Mouse (Mus musculus) lung, embryonic 16.5 days (tissue): ENCODE measurements around the gene Mical3. TPM values are rescaled to one million over a fixed set of nuclear protein-coding genes. Genes with fewer than 3 reads are reported as not detected.

ENCODE experiments used
- ATAC-seq: fragments of 200-750 bp; cut with Nextera tagmentation; 2 replicates; pipeline ENCODE4 v1.8.0; 2017; ENCODE audit warnings: low read depth, mild to moderate bottlenecking, moderate library complexity
- H3K27ac ChIP-seq: fragments of 300-500 bp; sonication (generic); 2 replicates; pipeline ENCODE4 v1.5.1; 2014; ENCODE audit warnings: mild to moderate bottlenecking, control low read depth, low read length
- H3K27me3 ChIP-seq: fragments of 300-500 bp; sonication (generic); 2 replicates; pipeline ENCODE4 v1.6.1; 2014; ENCODE audit warnings: low read depth, low read length, mixed read lengths; ENCODE audit not compliant: control insufficient read depth, insufficient read depth
- H3K36me3 ChIP-seq: fragments of 300-500 bp; sonication (generic); 2 replicates; pipeline ENCODE4 v1.6.1; 2014; ENCODE audit warnings: low read length; ENCODE audit not compliant: control insufficient read depth, insufficient read depth
- H3K4me1 ChIP-seq: fragments of 300-500 bp; sonication (generic); replicated peaks from 2 replicates; pipeline ENCODE4 v1.6.1; 2014; ENCODE audit warnings: low read length, mixed read lengths; ENCODE audit not compliant: control insufficient read depth, insufficient read depth
- H3K4me2 ChIP-seq: fragments of 300-500 bp; sonication (generic); 2 replicates; pipeline ENCODE4 v1.6.1; 2014; ENCODE audit warnings: low read depth, low read length, control low read depth
- H3K4me3 ChIP-seq: fragments of 300-500 bp; sonication (generic); 2 replicates; pipeline ENCODE4 v1.5.1; 2014; ENCODE audit warnings: mild to moderate bottlenecking, low read length, control low read depth
- H3K9ac ChIP-seq: fragments of 300-500 bp; sonication (generic); 2 replicates; pipeline ENCODE4 v1.6.1; 2014; ENCODE audit warnings: low read length, control low read depth
- H3K9me3 ChIP-seq: fragments of 300-500 bp; sonication (generic); 2 replicates; pipeline ENCODE4 v1.6.1; 2016; ENCODE audit warnings: low read length; ENCODE audit not compliant: control insufficient read depth
- WGBS: fragments of 180-500 bp; shearing (Covaris S2); extraction: QIAGEN DNeasy Blood & Tissue Kit; methylation state at CpG from one replicate; pipeline ENCODE4 v1.1.7; 2014; 5-methylcytosine and 5-hydroxymethylcytosine counted together
- polyA plus RNA-seq: library from polyadenylated mRNA; unstranded; fragments of >200 nt; fragmentation: Nextera tagmentation; extraction: Ambion mirVana; gene quantifications from 2 replicates; pipeline ENCODE4 v1.2.1, GENCODE M21; 2015

The Mical3 gene
- polyA plus RNA-seq, 1 experiment from 2014 or later: 15.9 TPM

DNA sequence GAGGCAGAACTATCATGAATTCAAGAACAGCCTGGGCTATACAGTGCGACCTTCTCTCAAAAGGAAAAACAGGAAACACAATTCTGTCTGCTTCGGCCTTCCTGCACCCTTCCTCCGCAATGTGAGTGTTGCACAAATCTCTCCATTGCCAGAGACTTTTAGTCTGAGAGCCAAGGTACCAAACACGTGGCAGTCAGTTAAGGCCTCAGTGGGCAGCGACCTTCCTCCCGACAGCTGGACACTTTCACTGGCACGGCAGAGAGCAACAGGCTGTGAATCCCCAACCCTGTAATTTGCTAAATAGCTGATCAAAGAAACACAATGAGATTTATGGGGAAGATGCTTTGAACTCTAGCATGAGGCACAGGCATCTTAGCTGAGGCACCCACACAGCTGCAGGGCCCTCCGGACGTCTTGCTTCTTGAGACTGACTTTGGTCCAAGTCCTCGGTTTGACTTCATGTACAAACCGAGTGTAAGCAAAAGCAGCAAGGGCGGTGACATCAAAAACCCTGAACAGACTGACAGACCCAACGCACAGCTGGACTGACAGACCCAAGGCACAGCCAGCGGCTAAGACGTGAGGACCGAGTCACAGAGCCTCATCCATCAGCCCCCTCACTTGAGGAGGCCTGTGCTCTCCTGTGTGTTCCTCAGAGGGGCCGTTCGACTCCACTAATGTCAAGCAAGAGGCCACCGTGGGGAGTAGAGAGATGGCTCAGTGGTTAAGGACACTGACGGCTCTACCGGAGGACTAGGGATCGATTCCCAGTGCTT is 73.4 kb downstream of the Mical3 start:
- 50% methylated on average over 22 of the region's 22 CpGs for WGBS
- Histone ChIP-seq H3K27ac (peak overlapping the region; percentile 69), H3K36me3 (no peaks in the 10 kb centered on the region)

DNA sequence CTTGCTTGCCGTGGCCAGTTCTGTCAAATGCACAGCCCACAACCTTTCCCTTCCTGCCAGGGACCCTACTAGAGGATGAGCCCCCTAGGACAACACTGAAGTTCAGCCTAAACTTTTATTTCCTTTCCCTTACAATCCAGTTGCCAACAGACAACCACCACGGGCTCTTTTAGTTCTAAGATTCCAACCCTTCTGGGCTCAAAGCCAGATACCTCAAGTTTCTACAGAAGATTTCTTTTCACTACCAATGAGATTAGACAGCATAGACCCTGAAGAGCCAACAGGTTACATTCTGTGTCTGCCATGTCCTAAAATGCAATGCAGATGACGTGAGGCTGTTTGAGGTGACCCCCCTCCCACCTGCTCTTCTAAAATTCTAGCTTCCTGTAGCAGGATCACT is 75.3 kb downstream of the Mical3 start:
- H3K4me2 ChIP-seq: no peak overlapping the region
- H3K4me3 ChIP-seq: no peak overlapping the region
- WGBS: 30% methylated on average over 3 of the region's 3 CpGs
- H3K9ac ChIP-seq: no peak overlapping the region
- no peaks in the 10 kb centered on the region for H3K36me3 ChIP-seq
- no peak overlapping the region for H3K27ac ChIP-seq
- no peaks in the 10 kb centered on the region for H3K27me3 ChIP-seq
- no peak for ATAC-seq
- no peaks in the 10 kb centered on the region for H3K9me3 ChIP-seq
- H3K4me1 ChIP-seq: peaks cover 23% of the 10 kb centered on the region

More for the DNA sequence above, 73.4 kb downstream of the Mical3 start:
- H3K9me3 ChIP-seq: no peaks in the 10 kb centered on the region
- H3K4me1 ChIP-seq: peaks cover 23% of the 10 kb centered on the region
- H3K4me2 ChIP-seq: no peak overlapping the region
- peak; percentile 82 for ATAC-seq
- H3K9ac ChIP-seq: no peak overlapping the region
- no peak overlapping the region for H3K4me3 ChIP-seq
- H3K27me3 ChIP-seq: no peaks in the 10 kb centered on the region

DNA sequence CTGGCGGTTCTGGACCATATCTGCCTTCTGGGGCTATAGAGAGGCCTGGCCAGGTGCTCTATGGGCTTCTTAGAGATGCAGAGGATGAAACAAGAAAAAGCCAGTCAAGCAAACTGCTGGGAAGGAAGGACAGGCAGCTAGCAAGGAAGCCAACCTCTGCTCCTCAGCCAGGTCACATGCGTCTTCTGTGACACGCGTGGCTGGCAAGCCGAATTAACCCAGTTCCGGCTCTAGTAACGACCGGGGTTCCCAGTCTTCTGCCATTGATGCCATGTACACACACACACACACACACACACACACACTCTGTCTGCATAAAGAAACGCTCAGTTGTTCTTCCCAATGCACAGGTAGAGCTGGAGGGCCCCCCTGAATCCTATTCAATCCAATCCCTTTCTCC is 75.9 kb downstream of the Mical3 start:
- no peaks in the 10 kb centered on the region for H3K9me3 ChIP-seq
- no peak overlapping the region for H3K9ac ChIP-seq
- WGBS: 93% methylated on average over 9 of the region's 9 CpGs
- no peak overlapping the region for H3K27ac ChIP-seq
- no peak overlapping the region for H3K4me3 ChIP-seq
- H3K4me2 ChIP-seq: no peak overlapping the region
- peaks cover 23% of the 10 kb centered on the region for H3K4me1 ChIP-seq
- no peaks in the 10 kb centered on the region for H3K27me3 ChIP-seq
- H3K36me3 ChIP-seq: no peaks in the 10 kb centered on the region
- no peak for ATAC-seq

DNA sequence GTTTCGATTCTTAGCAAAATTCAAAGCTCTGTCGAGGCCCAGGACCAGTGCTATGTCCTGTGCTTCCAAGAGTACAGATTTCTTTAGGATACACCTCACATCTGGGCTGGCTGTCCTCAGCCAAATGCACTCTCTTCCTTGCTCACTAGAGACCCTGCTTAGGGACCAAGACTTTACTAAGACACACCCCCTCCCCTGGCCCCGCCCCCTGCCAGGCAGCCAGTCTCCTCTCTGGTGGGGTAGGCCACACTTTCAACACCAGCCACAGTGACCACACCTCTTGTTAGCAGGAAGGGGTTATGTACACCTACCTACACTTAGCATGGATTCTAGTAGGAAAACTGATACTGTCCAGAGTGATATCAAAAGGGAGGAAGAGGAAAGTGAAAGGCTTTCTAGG is 76.5 kb downstream of the Mical3 start:
- Histone ChIP-seq H3K4me1 (peaks cover 23% of the 10 kb centered on the region), H3K27me3 (no peaks in the 10 kb centered on the region), H3K9ac (no peak overlapping the region), H3K36me3 (no peaks in the 10 kb centered on the region), H3K4me3 (no peak overlapping the region), H3K4me2 (no peak overlapping the region), H3K27ac (no peak overlapping the region), H3K9me3 (no peaks in the 10 kb centered on the region)
- no peak for ATAC-seq
- 59% methylated on average over 3 of the region's 3 CpGs for WGBS

DNA sequence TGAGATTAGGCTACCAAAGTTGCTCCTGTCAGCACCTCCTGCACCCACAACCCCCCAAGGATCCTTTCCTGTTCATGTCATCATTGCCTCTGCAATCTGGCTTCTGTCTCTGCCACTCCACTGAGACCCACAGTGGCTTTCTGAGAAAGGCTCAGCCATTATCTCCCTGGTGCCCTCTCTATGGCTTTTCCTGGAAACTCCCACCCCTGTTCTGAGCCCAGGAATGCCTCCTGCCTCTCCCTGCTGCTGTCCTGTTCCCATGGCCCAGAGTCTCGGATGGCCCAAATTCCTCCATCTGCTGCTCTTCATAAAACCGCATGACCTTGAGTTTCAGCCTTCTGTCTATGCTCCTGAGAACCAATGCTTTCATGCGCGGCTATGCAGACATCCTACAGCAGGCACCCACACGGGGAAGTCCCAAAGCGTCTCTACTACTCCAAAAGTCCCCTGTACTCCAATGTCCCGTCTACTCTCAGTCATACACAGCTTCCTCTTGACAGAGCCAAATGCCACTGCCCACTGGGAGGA is 77.2 kb downstream of the Mical3 start:
- Histone ChIP-seq H3K4me1 (peaks cover 24% of the 10 kb centered on the region), H3K36me3 (no peaks in the 10 kb centered on the region), H3K4me3 (no peak overlapping the region), H3K27ac (no peak overlapping the region), H3K4me2 (no peak overlapping the region), H3K9me3 (no peaks in the 10 kb centered on the region), H3K9ac (no peak overlapping the region), H3K27me3 (no peaks in the 10 kb centered on the region)
- 70% methylated on average over 7 of the region's 7 CpGs for WGBS
- ATAC-seq: no peak

DNA sequence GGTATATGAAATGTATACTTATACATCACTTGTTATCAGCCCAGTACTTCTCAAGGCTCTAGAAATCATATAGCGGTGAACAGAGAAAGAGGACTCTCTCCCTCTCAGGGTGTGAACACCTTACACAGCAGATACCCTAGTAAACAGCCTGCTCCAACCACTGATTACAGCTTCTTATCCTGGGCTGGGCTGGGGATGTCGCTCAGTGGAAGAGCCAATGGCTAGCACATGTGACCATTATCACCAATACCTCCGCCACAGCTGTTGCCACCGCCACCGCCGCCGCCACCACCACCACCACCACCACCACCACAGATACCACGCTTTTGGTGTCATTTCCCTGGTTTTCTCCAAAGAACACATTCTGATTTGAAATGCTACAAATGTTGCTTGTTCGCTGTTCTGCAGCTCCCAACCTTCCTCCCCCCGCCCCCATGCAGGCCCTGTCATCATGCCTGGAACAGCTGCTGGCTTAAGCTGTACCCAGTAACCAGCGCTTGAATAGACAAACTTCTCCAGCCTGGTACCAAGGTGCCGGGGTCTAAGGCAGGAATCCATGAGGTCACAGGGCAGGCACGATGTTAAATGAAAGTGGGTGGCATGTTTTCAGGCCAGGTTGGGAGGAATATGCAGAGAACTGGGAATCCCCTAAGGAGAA is 78.7 kb downstream of the Mical3 start:
- Histone ChIP-seq H3K4me1 (peaks cover 24% of the 10 kb centered on the region), H3K9me3 (no peaks in the 10 kb centered on the region), H3K27ac (no peak overlapping the region), H3K9ac (no peak overlapping the region), H3K36me3 (no peaks in the 10 kb centered on the region), H3K27me3 (no peaks in the 10 kb centered on the region), H3K4me3 (no peak overlapping the region), H3K4me2 (no peak overlapping the region)
- 87% methylated on average over 13 of the region's 13 CpGs for WGBS
- no peak for ATAC-seq

DNA sequence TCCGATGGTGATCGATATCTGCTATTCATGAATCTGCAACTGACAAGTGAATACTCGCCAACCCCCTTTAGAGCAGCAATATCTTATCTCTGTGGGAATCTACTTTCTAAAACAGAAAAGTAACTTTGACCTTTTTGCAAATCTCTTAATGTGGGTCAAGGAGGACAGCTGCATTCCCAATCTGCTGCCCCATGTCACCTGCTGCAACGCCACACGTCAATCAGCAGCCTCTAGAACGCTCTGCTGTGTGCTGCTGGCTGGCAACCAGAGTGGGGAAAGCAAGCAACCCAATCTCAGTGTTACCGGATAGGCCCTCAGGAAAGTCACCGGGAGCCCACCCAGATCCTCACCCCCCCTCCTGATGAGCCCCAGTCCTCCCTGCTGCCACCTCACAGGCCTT is 79.4 kb downstream of the Mical3 start:
- H3K27ac ChIP-seq: no peak overlapping the region
- no peaks in the 10 kb centered on the region for H3K36me3 ChIP-seq
- no peak overlapping the region for H3K9ac ChIP-seq
- H3K9me3 ChIP-seq: no peaks in the 10 kb centered on the region
- peaks cover 17% of the 10 kb centered on the region for H3K4me1 ChIP-seq
- WGBS: 73% methylated on average over 8 of the region's 8 CpGs
- H3K4me2 ChIP-seq: no peak overlapping the region
- H3K27me3 ChIP-seq: no peaks in the 10 kb centered on the region
- ATAC-seq: no peak
- H3K4me3 ChIP-seq: no peak overlapping the region

DNA sequence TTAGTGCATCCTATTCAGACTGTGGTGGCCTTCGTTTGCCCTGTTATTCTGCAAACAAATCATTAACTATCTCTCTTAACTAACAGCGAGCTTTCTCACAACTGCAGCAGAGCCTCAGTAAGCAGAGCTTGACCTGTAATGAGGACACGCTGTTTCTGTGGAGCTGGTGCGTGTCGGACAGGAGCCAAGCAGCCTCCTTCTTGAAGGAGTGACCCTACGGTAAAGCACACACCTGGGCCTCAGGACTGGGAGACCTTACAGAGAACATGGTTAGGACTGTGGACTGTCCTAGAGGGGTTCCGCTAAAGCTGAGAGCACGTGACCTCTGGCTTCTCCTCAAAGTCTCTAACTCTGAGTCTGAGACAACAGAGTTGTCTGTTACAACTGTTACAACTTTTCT is 82.1 kb downstream of the Mical3 start:
- Histone ChIP-seq H3K36me3 (no peaks in the 10 kb centered on the region), H3K9me3 (no peaks in the 10 kb centered on the region), H3K27me3 (no peaks in the 10 kb centered on the region), H3K9ac (no peak overlapping the region), H3K4me2 (no peak overlapping the region), H3K27ac (no peak overlapping the region), H3K4me3 (no peak overlapping the region), H3K4me1 (peaks cover 19% of the 10 kb centered on the region)
- WGBS: 64% methylated on average over 8 of the region's 8 CpGs
- ATAC-seq: no peak

DNA sequence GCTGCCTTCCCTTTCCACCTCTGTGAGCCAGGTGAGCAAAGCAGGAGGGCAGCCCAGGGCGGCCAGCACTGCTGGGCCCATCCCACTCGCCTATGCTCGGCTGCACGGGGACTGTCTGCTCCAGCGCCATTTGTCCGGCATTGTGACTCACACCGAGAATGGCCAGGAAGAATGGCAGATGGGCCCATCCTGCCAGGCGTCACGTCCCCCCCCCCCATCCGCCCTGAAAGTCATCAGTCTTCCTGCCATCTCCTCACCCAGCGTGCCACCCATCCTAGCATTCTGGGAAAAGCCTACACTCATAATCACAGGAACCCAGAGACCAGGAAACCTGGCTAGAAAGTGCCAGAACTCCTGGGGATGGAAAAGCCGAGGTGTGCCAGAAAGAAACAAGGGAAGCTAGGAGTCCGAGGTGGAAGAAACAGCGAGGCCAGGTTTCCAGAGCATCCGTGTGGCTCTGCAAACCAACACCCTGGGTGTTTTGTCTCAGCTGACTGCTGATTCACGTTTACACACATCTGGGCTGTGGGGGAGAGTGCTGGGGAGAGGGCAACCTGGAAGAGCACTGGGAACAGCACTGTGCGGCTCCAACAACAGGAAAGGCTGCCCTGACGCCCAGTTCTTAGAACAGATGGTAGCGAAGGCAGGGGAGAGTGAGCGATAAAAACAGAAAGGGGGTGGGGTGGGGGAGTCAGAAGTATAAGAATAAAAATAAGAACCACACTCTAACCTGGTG is 85.3 kb downstream of the Mical3 start:
- peaks cover 5% of the 10 kb centered on the region; the same call in 1 of the 2 replicates for H3K36me3 ChIP-seq
- H3K4me1 ChIP-seq: peaks cover 24% of the 10 kb centered on the region
- H3K9ac ChIP-seq: no peak overlapping the region
- no peak for ATAC-seq
- 0 out of 2 replicates have a peak overlapping the region, but pooled peaks have one; percentile 23 for H3K27ac ChIP-seq
- WGBS: 50% methylated on average over 20 of the region's 20 CpGs
- H3K4me3 ChIP-seq: no peak overlapping the region
- no peaks in the 10 kb centered on the region for H3K9me3 ChIP-seq
- no peaks in the 10 kb centered on the region for H3K27me3 ChIP-seq
- H3K4me2 ChIP-seq: no peak overlapping the region
